Mouse (Mus musculus): ENCODE results near the gene Emsy.

DNA sequence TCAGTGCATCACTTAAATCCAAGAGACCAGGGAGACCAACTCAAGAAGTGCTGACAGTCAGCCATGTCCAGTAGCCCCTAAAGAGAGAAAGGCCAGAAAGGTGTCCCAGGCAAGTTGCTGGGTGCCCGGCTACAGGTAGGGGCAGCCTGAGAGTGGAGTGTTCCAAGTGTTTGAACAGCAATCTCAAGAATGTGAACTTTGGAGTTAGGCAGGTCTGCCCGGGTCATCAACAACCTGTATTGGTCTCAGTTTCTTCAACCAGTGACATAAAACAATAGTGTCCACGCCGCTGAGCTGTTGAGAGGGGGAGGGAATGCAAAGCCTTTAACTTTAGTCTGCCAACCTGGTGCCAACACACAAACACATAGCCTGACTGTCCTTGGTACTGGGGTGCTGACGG lies 115.0 kb downstream of the Emsy start:
- TF ChIP-seq CTCF (conservative IDR thresholded peaks at IDR 0.05 in 1 of 2, IDR thresholded peaks at IDR 0.05 in 1 of 2; ENCODE audit: low read depth in 2 of 2, low read length in 2 of 2) (no peak), MAFK (IDR thresholded peaks at IDR 0.05; ENCODE audit: insufficient replicate concordance, low read length) (no peak), E2F4 (IDR thresholded peaks at IDR 0.05; ENCODE audit: insufficient replicate concordance, low read depth, low read length) (no peak), MAX (IDR thresholded peaks at IDR 0.05; ENCODE audit: low read length) (no peak), BHLHE40 (IDR thresholded peaks at IDR 0.05; ENCODE audit: low read depth, low read length) (no peak), TCF12 (IDR thresholded peaks at IDR 0.05; ENCODE audit: low read depth, low read length) (no peak), JUN (IDR thresholded peaks at IDR 0.05; ENCODE audit: insufficient read depth, low read depth, low read length) (no peak), POLR2A (IDR thresholded peaks at IDR 0.05; ENCODE audit: low read depth, low read length) (no peak), ZNF384 (IDR thresholded peaks at IDR 0.05; ENCODE audit: low read depth, low read length) (no peak), RCOR1 (conservative IDR thresholded peaks at IDR 0.05; ENCODE audit: low read depth, low read length) (no peak), NRF1 (IDR thresholded peaks at IDR 0.05; ENCODE audit: low read depth, low read length) (no peak), TBP (conservative IDR thresholded peaks at IDR 0.05; ENCODE audit: low read depth, low read length) (no peak), PAX5 (IDR thresholded peaks at IDR 0.05; ENCODE audit: low read length) (no peak), MYC (IDR thresholded peaks at IDR 0.05; ENCODE audit: low read depth, low read length) (no peak)

All from CH12.LX (cell line).